Mouse (Mus musculus) CH12.LX (cell line): ENCODE measurements at regions not wholly inside any gene's neighbourhood (a gene's known extent, or its start where the extent isn't known, plus 50 kb on each side); places are given as distances from the start of the nearest gene placed in this dataset.

ENCODE experiments used
- DNase-seq: peaks from one replicate; pipeline ENCODE4 v3.0.0-alpha.2; 2013; ENCODE audit errors: extremely low read depth
- H3K27ac ChIP-seq: 2 replicates; pipeline ENCODE4 v1.5.1; 2012; ENCODE audit warnings: low read depth, mild to moderate bottlenecking, control low read depth, moderate library complexity; ENCODE audit not compliant: insufficient read depth
- H3K27me3 ChIP-seq: replicated peaks from 2 replicates; pipeline ENCODE3; 2012; ENCODE audit warnings: inconsistent platforms
- H3K36me3 ChIP-seq, 2 experiments: replicated peaks in 1 of 2; 2 replicates each; pipeline versions ENCODE3 to v1.6.1; 2012; ENCODE audit warnings: inconsistent platforms in 1 of 2, low read length in 1 of 2, mild to moderate bottlenecking in 1 of 2, mixed read lengths in 1 of 2, moderate library complexity in 1 of 2; ENCODE audit not compliant: control insufficient read depth in 1 of 2, insufficient read depth in 1 of 2
- H3K4me1 ChIP-seq, 2 experiments: 2 replicates each; pipeline ENCODE4 v1.6.1; 2012; ENCODE audit warnings: inconsistent platforms in 1 of 2, moderate library complexity in 1 of 2; ENCODE audit not compliant: insufficient read depth in 2 of 2, control insufficient read depth in 1 of 2
- H3K4me2 ChIP-seq: 2 replicates; pipeline ENCODE4 v1.6.1; 2012; ENCODE audit warnings: low read depth, mild to moderate bottlenecking, control low read depth; ENCODE audit not compliant: poor library complexity, insufficient read depth, severe bottlenecking
- H3K4me3 ChIP-seq, 3 experiments: fragments of 150-350 bp in 1 of 3; sonication (generic) in 1 of 3; replicated peaks in 1 of 3; 2 replicates each; pipeline versions ENCODE3 to v1.5.1; 2011 to 2012; ENCODE audit warnings: low read depth in 2 of 3, low read length in 2 of 3, mild to moderate bottlenecking in 2 of 3, moderate library complexity in 2 of 3, control low read depth in 1 of 3, improper control_type of control experiment in 1 of 3, inconsistent platforms in 1 of 3, mixed read lengths in 1 of 3; ENCODE audit not compliant: poor library complexity in 1 of 3
- H3K79me2 ChIP-seq: replicated peaks from 2 replicates; pipeline ENCODE4 v1.6.1; 2012; ENCODE audit warnings: mild to moderate bottlenecking, moderate library complexity; ENCODE audit not compliant: control insufficient read depth, poor library complexity, insufficient read depth, severe bottlenecking; ENCODE audit errors: extremely low read depth
- H3K9ac ChIP-seq: 2 replicates; pipeline ENCODE4 v1.6.1; 2012; ENCODE audit warnings: low read depth, mild to moderate bottlenecking, control low read depth, moderate library complexity; ENCODE audit not compliant: insufficient read depth
- H3K9me3 ChIP-seq: replicated peaks from 2 replicates; pipeline ENCODE3; 2012; ENCODE audit warnings: low read length, inconsistent platforms, mixed read lengths
- ELF1 ChIP-seq: IDR thresholded peaks from 2 replicates; pipeline ENCODE4 v1.6.1; 2014; ENCODE audit warnings: low read depth, mild to moderate bottlenecking, inconsistent platforms, low read length, improper control_type of control experiment
- EP300 ChIP-seq: IDR thresholded peaks from 2 replicates; pipeline ENCODE4 v1.6.1; 2011; ENCODE audit warnings: low read length, improper control_type of control experiment
- ETS1 ChIP-seq: conservative IDR thresholded peaks from 2 replicates; pipeline ENCODE4 v1.6.1; 2012; ENCODE audit warnings: low read depth, mild to moderate bottlenecking, inconsistent platforms, low read length, improper control_type of control experiment, moderate library complexity
- JUN ChIP-seq: IDR thresholded peaks from 2 replicates; pipeline ENCODE4 v1.6.1; 2011; ENCODE audit warnings: low read depth, mild to moderate bottlenecking, low read length, improper control_type of control experiment, moderate library complexity; ENCODE audit not compliant: insufficient read depth
- KAT2A ChIP-seq: IDR thresholded peaks from 2 replicates; pipeline ENCODE4 v1.6.1; 2012; ENCODE audit warnings: low read length, improper control_type of control experiment, inconsistent platforms; ENCODE audit not compliant: insufficient replicate concordance
- MAX ChIP-seq: IDR thresholded peaks from 2 replicates; pipeline ENCODE4 v1.6.1; 2011; ENCODE audit warnings: low read length, improper control_type of control experiment
- MAZ ChIP-seq: IDR thresholded peaks from 2 replicates; pipeline ENCODE4 v1.6.1; 2012; ENCODE audit warnings: low read depth, mild to moderate bottlenecking, inconsistent platforms, low read length, improper control_type of control experiment, moderate library complexity
- POLR2A ChIP-seq: IDR thresholded peaks from 2 replicates; pipeline ENCODE4 v1.6.1; 2011; ENCODE audit warnings: low read depth, mild to moderate bottlenecking, improper control_type of control experiment, low read length
- POLR2AphosphoS2 ChIP-seq: IDR thresholded peaks from 2 replicates; pipeline ENCODE4 v1.6.1; 2011; ENCODE audit warnings: low read depth, low read length, improper control_type of control experiment
- RAD21 ChIP-seq: IDR thresholded peaks from 2 replicates; pipeline ENCODE4 v1.6.1; 2011; ENCODE audit warnings: low read depth, mild to moderate bottlenecking, low read length, improper control_type of control experiment, moderate library complexity
- RCOR1 ChIP-seq: conservative IDR thresholded peaks from 2 replicates; pipeline ENCODE4 v1.6.1; 2012; ENCODE audit warnings: low read depth, mild to moderate bottlenecking, inconsistent platforms, low read length, improper control_type of control experiment
- SIN3A ChIP-seq: IDR thresholded peaks from 2 replicates; pipeline ENCODE4 v1.6.1; 2012; ENCODE audit warnings: low read length, improper control_type of control experiment, inconsistent platforms
- SMC3 ChIP-seq: IDR thresholded peaks from 2 replicates; pipeline ENCODE4 v1.6.1; 2011; ENCODE audit warnings: low read depth, low read length, improper control_type of control experiment
- TBP ChIP-seq: conservative IDR thresholded peaks from 2 replicates; pipeline ENCODE4 v1.6.1; 2011; ENCODE audit warnings: low read depth, low read length, improper control_type of control experiment
- TCF12 ChIP-seq: IDR thresholded peaks from 2 replicates; pipeline ENCODE4 v1.6.1; 2014; ENCODE audit warnings: low read depth, mild to moderate bottlenecking, inconsistent platforms, low read length, improper control_type of control experiment
- UBTF ChIP-seq: IDR thresholded peaks from 2 replicates; pipeline ENCODE4 v1.6.1; 2012; ENCODE audit warnings: low read depth, mild to moderate bottlenecking, inconsistent platforms, low read length, improper control_type of control experiment, moderate library complexity
- ZKSCAN1 ChIP-seq: IDR thresholded peaks from 2 replicates; pipeline ENCODE4 v1.6.1; 2012; ENCODE audit warnings: low read depth, inconsistent platforms, low read length, improper control_type of control experiment, borderline replicate concordance
- dilution Hi-C: fragments of 300-500 bp; cut with MboI; formaldehyde crosslinking; loops from 2 replicates; pipeline ENCODE4 v1.14.3; 2020; ENCODE audit warnings: low sequenced_read_pairs; ENCODE audit not compliant: extremely low pct_unique_long_range_greater_than_20kb, extremely low pct_ligation_motif_present
- in situ Hi-C: fragments of 300-500 bp; cut with MboI; formaldehyde crosslinking; loops from 3 replicates; pipeline ENCODE4 v1.14.3; 2019; ENCODE audit warnings: low sequenced_read_pairs, low pct_ligation_motif_present, low pct_unique_long_range_greater_than_20kb, mixed read lengths

DNA sequence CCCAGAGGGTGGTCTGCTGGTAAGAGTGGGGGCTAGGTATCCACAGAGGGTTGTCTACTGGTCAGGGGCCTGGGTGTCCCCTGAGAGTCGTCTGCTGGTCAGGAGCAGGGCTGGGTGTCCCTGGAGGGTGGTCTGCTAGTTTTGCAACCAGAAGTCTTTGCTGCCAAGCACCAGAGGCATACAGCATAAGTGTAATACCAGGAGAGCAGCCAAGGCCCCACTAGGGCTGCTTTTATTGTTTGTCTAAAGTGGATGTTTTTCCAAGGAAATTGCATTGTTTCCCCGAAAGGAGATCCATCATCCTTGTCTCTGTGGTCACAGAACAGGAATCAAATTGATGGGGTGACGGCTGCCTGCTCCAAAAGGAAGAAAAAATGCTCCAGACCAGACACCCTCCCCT is 145.2 kb upstream of the Gm15217 start:
- H3K4me3 ChIP-seq: no peak overlapping the region
- no peak overlapping the region for H3K4me2 ChIP-seq
- no peaks in the 10 kb centered on the region for H3K36me3 ChIP-seq
- in situ Hi-C loops: no loop called here
- H3K9me3 ChIP-seq: no peaks in the 10 kb centered on the region
- no peak for DNase-seq
- no peaks in the 10 kb centered on the region for H3K79me2 ChIP-seq
- H3K9ac ChIP-seq: no peak overlapping the region
- no peak overlapping the region for H3K27ac ChIP-seq
- H3K4me1 ChIP-seq: no peaks in the 10 kb centered on the region
- H3K27me3 ChIP-seq: no peaks in the 10 kb centered on the region
- dilution Hi-C loops: no loop called here
- TF ChIP-seq MAZ: no peak
- TF ChIP-seq MAX: no peak
- TF ChIP-seq UBTF: no peak
- TF ChIP-seq POLR2A: no peak
- no peak for TF ChIP-seq POLR2AphosphoS2
- TF ChIP-seq ZKSCAN1: no peak
- no peak for TF ChIP-seq KAT2A
- TF ChIP-seq RAD21: no peak
- TF ChIP-seq RCOR1: no peak
- TF ChIP-seq TBP: no peak
- no peak for TF ChIP-seq TCF12
- no peak for TF ChIP-seq EP300
- no peak for TF ChIP-seq SMC3
- TF ChIP-seq, all 38 proteins: peak for 0

DNA sequence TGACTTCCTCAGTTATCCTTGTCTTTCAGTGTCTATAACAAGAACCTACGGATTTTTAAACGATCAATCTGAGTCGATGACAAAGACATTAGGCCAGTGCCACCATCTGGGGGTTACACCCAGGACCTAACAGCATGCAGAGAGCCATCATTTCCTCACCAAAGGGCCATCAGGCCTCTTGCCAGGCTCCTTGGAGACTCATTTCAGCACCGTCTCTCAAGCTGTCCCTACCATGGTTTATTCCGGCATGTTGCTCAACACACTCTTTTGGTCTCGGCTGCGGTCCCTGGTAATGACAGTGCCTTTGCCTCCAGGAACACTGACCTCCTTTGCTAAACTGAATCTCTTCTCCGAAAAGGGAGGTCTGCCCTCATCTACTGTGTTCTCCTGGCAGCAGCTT is 144.4 kb upstream of the Gm15217 start:
- H3K36me3 ChIP-seq: no peaks in the 10 kb centered on the region
- TF ChIP-seq SIN3A (no peak), JUN (no peak), TBP (no peak), ELF1 (no peak), ETS1 (no peak)
- in situ Hi-C loops (no loop called here), dilution Hi-C loops (no loop called here)
- H3K4me3 ChIP-seq: no peak overlapping the region
- H3K4me2 ChIP-seq: no peak overlapping the region
- H3K27ac ChIP-seq: no peak overlapping the region
- no peaks in the 10 kb centered on the region for H3K27me3 ChIP-seq
- no peaks in the 10 kb centered on the region for H3K9me3 ChIP-seq
- DNase-seq: no peak
- H3K9ac ChIP-seq: no peak overlapping the region
- no peaks in the 10 kb centered on the region for H3K4me1 ChIP-seq
- H3K79me2 ChIP-seq: no peaks in the 10 kb centered on the region
